Mouse (Mus musculus): Measurements from ENCODE around the gene Smarce1. TPM values are rescaled to one million over a fixed set of nuclear protein-coding genes. Genes with fewer than 3 reads are reported as not detected.

The Smarce1 gene
- 147 TPM for polyA plus RNA-seq (2014; fragmentation: Illumina TruSeq; extraction: RNeasy Lipid Tissue Mini Kit (QIAGEN cat#74804); ENCODE audit: low read depth, low replicate concordance)

DNA sequence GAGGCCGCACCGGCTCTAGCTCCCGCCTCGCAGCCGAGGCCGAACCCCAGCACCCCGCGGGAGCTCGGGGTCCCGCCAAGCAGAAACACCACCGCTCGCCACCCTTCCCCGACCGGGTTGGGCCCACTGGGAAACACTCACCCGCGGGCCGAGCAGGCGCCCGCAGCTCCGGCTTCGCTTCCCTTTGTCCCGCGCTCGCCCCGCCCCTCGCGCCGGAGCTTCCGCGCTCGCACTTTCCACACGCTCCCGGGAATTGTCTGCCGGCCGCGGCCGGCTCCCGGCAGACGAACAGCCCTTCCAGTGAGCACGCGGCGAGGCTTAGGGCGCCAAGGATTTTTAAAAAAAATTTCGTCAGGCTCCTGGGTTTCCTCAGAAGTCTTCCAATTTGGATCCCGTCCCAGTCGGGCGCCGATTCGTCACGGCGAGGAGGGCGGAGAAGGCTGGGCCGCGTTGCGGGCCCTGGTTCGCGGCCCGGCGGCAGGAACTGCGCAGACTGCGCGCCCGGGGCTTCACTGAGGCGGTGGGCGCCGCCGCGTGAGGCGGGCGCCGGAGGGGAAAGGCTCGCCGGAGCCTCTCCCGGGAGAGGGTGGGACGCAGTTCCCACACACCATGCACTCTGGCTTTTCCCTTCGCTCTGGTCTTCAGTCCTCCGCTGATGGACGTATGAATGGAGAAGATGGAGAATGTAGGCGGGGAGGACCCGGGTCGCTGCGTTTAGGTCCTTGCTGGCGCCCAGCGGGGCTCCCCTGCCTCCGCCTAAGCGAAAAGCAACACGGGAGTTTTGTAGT, at the start of gene Smarce1:
Gene Smarce1, minus strand, starts transcription at position 757 of the 788 bp plus-strand sequence.

DNA sequence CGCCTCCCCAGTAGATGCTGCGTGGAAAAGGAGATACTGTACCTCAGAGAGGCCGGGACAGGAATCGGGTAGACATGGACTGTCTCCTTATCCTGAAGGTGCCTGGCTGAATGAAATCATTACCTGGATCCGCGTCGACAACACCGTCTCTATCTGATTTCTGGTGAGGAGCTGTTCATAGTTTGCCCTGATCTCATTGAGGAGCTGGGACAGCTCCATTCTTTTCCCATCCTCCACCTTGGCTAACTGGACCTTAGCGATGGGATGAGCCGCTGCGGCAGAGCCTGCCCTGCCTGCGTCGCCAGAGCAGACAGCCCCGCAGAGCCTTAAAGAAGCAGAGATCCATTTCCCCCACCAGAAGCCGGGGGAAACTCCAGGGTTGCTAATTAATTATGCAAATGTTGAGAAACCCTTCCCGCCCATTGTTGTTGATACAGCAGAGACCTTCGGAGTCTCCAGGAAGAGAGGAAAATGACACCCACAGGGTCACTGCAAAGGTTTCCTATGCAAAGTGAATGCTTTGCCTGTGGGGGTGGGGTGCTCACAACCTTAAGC, 13.1 kb upstream of the Smarce1 start, which contains the start of gene Krt222:
Gene Krt222, minus strand, starts transcription at position 266 of the 555 bp plus-strand sequence.

Other genes starting within 250 kb of the Smarce1 start
- not detected for gene Gjd3, start 248.0 kb downstream of the Smarce1 start, polyA plus RNA-seq (2014; fragmentation: Illumina TruSeq; extraction: RNeasy Lipid Tissue Mini Kit (QIAGEN cat#74804); ENCODE audit: low read depth, low replicate concordance)
- 171 TPM for gene Top2a, start 206.8 kb downstream of the Smarce1 start, polyA plus RNA-seq (2014; fragmentation: Illumina TruSeq; extraction: RNeasy Lipid Tissue Mini Kit (QIAGEN cat#74804); ENCODE audit: low read depth, low replicate concordance)
- 3.0 TPM for gene Igfbp4, start 189.8 kb downstream of the Smarce1 start, polyA plus RNA-seq (2014; fragmentation: Illumina TruSeq; extraction: RNeasy Lipid Tissue Mini Kit (QIAGEN cat#74804); ENCODE audit: low read depth, low replicate concordance)
- 0.04 TPM for gene Tns4, start 141.7 kb downstream of the Smarce1 start, polyA plus RNA-seq (2014; fragmentation: Illumina TruSeq; extraction: RNeasy Lipid Tissue Mini Kit (QIAGEN cat#74804); ENCODE audit: low read depth, low replicate concordance)
- 0.83 TPM for gene Ccr7, start 75.9 kb downstream of the Smarce1 start, polyA plus RNA-seq (2014; fragmentation: Illumina TruSeq; extraction: RNeasy Lipid Tissue Mini Kit (QIAGEN cat#74804); ENCODE audit: low read depth, low replicate concordance)
- 0.32 TPM for gene Krt222, start 13.1 kb upstream of the Smarce1 start, polyA plus RNA-seq (2014; fragmentation: Illumina TruSeq; extraction: RNeasy Lipid Tissue Mini Kit (QIAGEN cat#74804); ENCODE audit: low read depth, low replicate concordance)
- not detected for gene Krt24, start 54.2 kb upstream of the Smarce1 start, polyA plus RNA-seq (2014; fragmentation: Illumina TruSeq; extraction: RNeasy Lipid Tissue Mini Kit (QIAGEN cat#74804); ENCODE audit: low read depth, low replicate concordance)
- gene Krt25, start 91.9 kb upstream of the Smarce1 start, polyA plus RNA-seq (2014; fragmentation: Illumina TruSeq; extraction: RNeasy Lipid Tissue Mini Kit (QIAGEN cat#74804); ENCODE audit: low read depth, low replicate concordance) = not detected
- gene Krt26, start 106.9 kb upstream of the Smarce1 start, polyA plus RNA-seq (2014; fragmentation: Illumina TruSeq; extraction: RNeasy Lipid Tissue Mini Kit (QIAGEN cat#74804); ENCODE audit: low read depth, low replicate concordance) = 0.25 TPM
- gene Krt27, start 120.1 kb upstream of the Smarce1 start, polyA plus RNA-seq (2014; fragmentation: Illumina TruSeq; extraction: RNeasy Lipid Tissue Mini Kit (QIAGEN cat#74804); ENCODE audit: low read depth, low replicate concordance) = not detected
- gene Krt28, start 143.9 kb upstream of the Smarce1 start, polyA plus RNA-seq (2014; fragmentation: Illumina TruSeq; extraction: RNeasy Lipid Tissue Mini Kit (QIAGEN cat#74804); ENCODE audit: low read depth, low replicate concordance) = not detected
- gene Krt10, start 158.3 kb upstream of the Smarce1 start, polyA plus RNA-seq (2014; fragmentation: Illumina TruSeq; extraction: RNeasy Lipid Tissue Mini Kit (QIAGEN cat#74804); ENCODE audit: low read depth, low replicate concordance) = 9.5 TPM
- gene Krt12, start 191.2 kb upstream of the Smarce1 start, polyA plus RNA-seq (2014; fragmentation: Illumina TruSeq; extraction: RNeasy Lipid Tissue Mini Kit (QIAGEN cat#74804); ENCODE audit: low read depth, low replicate concordance) = not detected
- 0.31 TPM for gene Krt20, start 207.1 kb upstream of the Smarce1 start, polyA plus RNA-seq (2014; fragmentation: Illumina TruSeq; extraction: RNeasy Lipid Tissue Mini Kit (QIAGEN cat#74804); ENCODE audit: low read depth, low replicate concordance)